Comparison of ENCODE assay signal across 16 mouse cellular contexts in the genomic region with DNA sequence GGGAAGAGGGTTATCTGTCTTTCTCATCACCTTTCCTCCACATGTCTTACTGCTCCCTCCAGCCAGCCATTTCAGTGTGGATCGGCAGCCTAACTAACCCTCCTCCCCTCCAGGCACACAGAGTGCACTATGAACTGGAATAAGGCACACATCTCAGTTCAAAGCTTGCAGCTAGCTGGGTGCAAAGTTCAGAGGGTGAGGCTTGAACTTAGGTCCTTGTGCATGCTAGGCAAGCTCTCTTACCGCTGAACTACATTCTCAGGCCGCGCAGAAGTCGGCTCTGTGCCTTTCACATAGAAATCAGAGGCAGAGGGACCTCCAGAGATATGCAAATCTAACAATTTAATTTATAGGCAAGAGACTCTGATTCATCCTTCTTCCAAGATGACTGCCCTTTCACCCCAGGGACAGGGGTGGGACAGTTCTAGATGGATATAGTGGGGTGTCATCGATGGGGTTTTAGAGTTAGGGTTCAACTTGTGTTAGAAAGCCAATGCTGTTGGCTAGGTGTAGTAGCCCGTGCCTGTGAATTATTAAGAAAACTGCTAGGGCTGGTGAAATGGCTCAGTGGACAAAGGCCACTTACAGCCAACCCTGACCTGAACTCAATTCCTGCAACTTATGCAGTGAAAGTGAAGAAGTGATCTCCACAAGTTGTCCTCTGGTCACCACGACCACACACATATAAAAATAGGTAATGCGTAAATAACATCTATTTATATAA. TPM values are rescaled to one million over a fixed set of nuclear protein-coding genes. Genes with fewer than 3 reads are reported as not detected.
DNase-seq lines count a peak whose midpoint lies in the region; ATAC-seq lines count a peak whose summit lies in the region.
"Had no signal": no experiment of that assay in that cellular context is flagged by ENCODE, and none has a peak within 500 bp of the region (broad histone marks: within the 10 kb centered on the region; RNA-seq: fewer than 3 reads in every experiment).

No protein-coding gene starts in this region.

- H3K27me3 ChIP-seq in erythroblast, embryonic 14.5 days (ENCODE audit: control insufficient read depth), result no peaks in the 10 kb centered on the region
- no peaks in the 10 kb centered on the region; the same call in 1 of the 2 replicates for H3K27me3 ChIP-seq in liver, embryonic 16.5 days (ENCODE audit: control insufficient read depth, insufficient read depth, low read depth, low read length)
- H3K27me3 ChIP-seq in hindbrain, embryonic 13.5 days, result no peaks in the 10 kb centered on the region
- H3K27me3 ChIP-seq: CH12.LX; limb, embryonic 15.5 days; midbrain, embryonic 15.5 days had no signal

- H3K4me3 ChIP-seq in erythroblast, embryonic 14.5 days (replicated peaks), result peak overlapping the region; percentile 44
- H3K4me3 ChIP-seq in liver, embryonic 16.5 days (ENCODE audit: low read depth, low read length), result 0 out of 2 replicates have a peak overlapping the region, but pooled peaks have one; percentile 12
- H3K4me3 ChIP-seq in hindbrain, embryonic 13.5 days, result no peak overlapping the region
- H3K4me3 ChIP-seq: heart, adult 2 months; limb, embryonic 15.5 days; midbrain, embryonic 15.5 days had no signal

- peak; percentile 58 for DNase-seq in kidney, adult 18-20 months
- peak; percentile 73 to 81 for DNase-seq in kidney, postnatal 36 days
- no peak for DNase-seq in right cerebral cortex, adult 18-20 months
- no peak for DNase-seq in lung, postnatal 25 days (ENCODE audit: low spot score)
- no peak for DNase-seq in heart, adult 18-20 months
- DNase-seq: cerebellum, postnatal 10 days; heart, adult 2 months; thymus, adult 2 months had no signal

- H3K9me3 ChIP-seq in erythroblast, embryonic 14.5 days (ENCODE audit: control insufficient read depth, low read length), result no peaks in the 10 kb centered on the region; the same call in 1 of the 2 replicates
- H3K9me3 ChIP-seq in liver, embryonic 16.5 days (replicated peaks; ENCODE audit: control insufficient read depth, low read length), result no peaks in the 10 kb centered on the region
- H3K9me3 ChIP-seq in hindbrain, embryonic 13.5 days, result no peaks in the 10 kb centered on the region
- H3K9me3 ChIP-seq: limb, embryonic 15.5 days; midbrain, embryonic 15.5 days had no signal

- no peaks in the 10 kb centered on the region for H3K36me3 ChIP-seq in erythroblast, embryonic 14.5 days (ENCODE audit: control insufficient read depth)
- no peaks in the 10 kb centered on the region for H3K36me3 ChIP-seq in liver, embryonic 16.5 days (ENCODE audit: control insufficient read depth, insufficient read depth)
- no peaks in the 10 kb centered on the region for H3K36me3 ChIP-seq in hindbrain, embryonic 13.5 days
- H3K36me3 ChIP-seq: limb, embryonic 15.5 days; midbrain, embryonic 15.5 days had no signal

- H3K27ac ChIP-seq in liver, embryonic 16.5 days (ENCODE audit: low read length), result peak overlapping the region; percentile 96
- no peak overlapping the region for H3K27ac ChIP-seq in hindbrain, embryonic 13.5 days
- H3K27ac ChIP-seq: heart, adult 2 months; hindbrain, embryonic 14.5 days; limb, embryonic 15.5 days; macrophage; midbrain, embryonic 15.5 days had no signal

- WGBS in liver, embryonic 16.5 days (ENCODE audit: insufficient replicate concordance), result 77% methylated on average over 9 of the region's 9 CpGs
- 88% methylated on average over 9 of the region's 9 CpGs for WGBS in hindbrain, embryonic 13.5 days

- ATAC-seq in liver, embryonic 16.5 days (ENCODE audit: low read depth), result peak; percentile 43
- no peak for ATAC-seq in hindbrain, embryonic 13.5 days (ENCODE audit: low FRiP score)
- ATAC-seq: midbrain, embryonic 15.5 days had no signal

- H3K4me1 ChIP-seq in erythroblast, embryonic 14.5 days (ENCODE audit: control insufficient read depth), result peaks cover 86% of the 10 kb centered on the region
- H3K4me1 ChIP-seq in liver, embryonic 16.5 days (ENCODE audit: control insufficient read depth, low read depth, low read length), result peaks cover 47% of the 10 kb centered on the region
- H3K4me1 ChIP-seq in hindbrain, embryonic 13.5 days (replicated peaks), result no peaks in the 10 kb centered on the region
- H3K4me1 ChIP-seq: limb, embryonic 15.5 days; midbrain, embryonic 15.5 days had no signal

- H3K4me2 ChIP-seq in liver, embryonic 16.5 days (ENCODE audit: low read depth, low read length), result peak overlapping the region; percentile 51
- H3K4me2 ChIP-seq in hindbrain, embryonic 13.5 days, result no peak overlapping the region
- H3K4me2 ChIP-seq: hindbrain, embryonic 14.5 days; limb, embryonic 15.5 days; midbrain, embryonic 15.5 days had no signal

- H3K9ac ChIP-seq in liver, embryonic 16.5 days (ENCODE audit: low read depth, low read length), result peak overlapping the region; percentile 39
- no peak overlapping the region for H3K9ac ChIP-seq in hindbrain, embryonic 13.5 days
- H3K9ac ChIP-seq: hindbrain, embryonic 14.5 days; limb, embryonic 15.5 days; midbrain, embryonic 15.5 days had no signal

RNA-seq across cellular contexts. Expression of gene Ubap1, which starts 16.9 kb away (rescaled TPM):
- polyA plus RNA-seq in erythroblast, embryonic 14.5 days (2012), result 7.0 and 7.3 TPM in 2 replicates
- polyA plus RNA-seq in liver, embryonic 16.5 days (2015; fragmentation: Nextera tagmentation; extraction: Ambion mirVana), result 32.8 and 36.8 TPM in 2 replicates
- polyA plus RNA-seq in hindbrain, embryonic 13.5 days (2015; fragmentation: Nextera tagmentation; extraction: Ambion mirVana), result 70.4 and 71.8 TPM in 2 replicates
- total RNA-seq in heart, adult 18-20 months (2021), result 10 to 100 TPM; 40.6 to 41.4 TPM

RNA-seq across cellular contexts. Expression of gene Dcaf12, which starts 17.2 kb away (rescaled TPM):
- 14.1 and 15.2 TPM in 2 replicates for polyA plus RNA-seq in erythroblast, embryonic 14.5 days (2012)
- polyA plus RNA-seq in liver, embryonic 16.5 days (2015; fragmentation: Nextera tagmentation; extraction: Ambion mirVana), result 79.7 and 87.8 TPM in 2 replicates
- polyA plus RNA-seq in hindbrain, embryonic 13.5 days (2015; fragmentation: Nextera tagmentation; extraction: Ambion mirVana), result 81.7 and 82.6 TPM in 2 replicates
- total RNA-seq in heart, adult 18-20 months (2021), result 10 to 100 TPM; 32.4 to 32.9 TPM

RNA-seq across cellular contexts. Expression of gene Ubap2, which starts 56.9 kb away (rescaled TPM):
- polyA plus RNA-seq in erythroblast, embryonic 14.5 days (2012), result 60.5 and 63.9 TPM in 2 replicates
- polyA plus RNA-seq in liver, embryonic 16.5 days (2015; fragmentation: Nextera tagmentation; extraction: Ambion mirVana), result 20.4 and 23.9 TPM in 2 replicates
- polyA plus RNA-seq in hindbrain, embryonic 13.5 days (2015; fragmentation: Nextera tagmentation; extraction: Ambion mirVana), result 51.1 and 53.1 TPM in 2 replicates
- 10 to 100 TPM; 44.2 to 54.9 TPM for total RNA-seq in heart, adult 18-20 months (2021)

Comparison
In these comparisons a context has a peak if more than half of its experiments do, and no peak if none do; other contexts are left out.
1. DNase-seq: peak in kidney, adult 18-20 months (single experiment) and kidney, postnatal 36 days (2 of 2); none in right cerebral cortex, adult 18-20 months (single experiment), lung, postnatal 25 days (single experiment) and heart, adult 18-20 months (0 of 2).